Mouse (Mus musculus): ENCODE data around the gene Actr5. TPM values are rescaled to one million over a fixed set of nuclear protein-coding genes. Genes with fewer than 3 reads are reported as not detected.

The Actr5 gene
- 1 to 10 TPM; 4.2 to 4.8 TPM for total RNA-seq (2021)
- long read RNA-seq, experiment 1, partial matches to known transcripts, result 0 of 3 reads
- long read RNA-seq, experiment 1, other reads (novel, unspliced or antisense), result 1 of 3 reads
- long read RNA-seq, experiment 2, partial matches to known transcripts, result 0 of 4 reads
- long read RNA-seq, experiment 2, other reads (novel, unspliced or antisense), result 2 of 4 reads

- peak; percentile 96 for DNase-seq
- intact Hi-C loops (cut with DNase I), result no loop called here
- Histone ChIP-seq H3K4me3 (peak within 1 kb of the TSS; percentile 96), H3K27ac (peak within 1 kb of the TSS; percentile 98)
- no peak for TF ChIP-seq CTCF (IDR thresholded peaks at IDR 0.05)
These were observed at the start of gene Actr5 for GRCm38 (mm10) chr2:158624718-158625222. TSS of gene Actr5 (plus strand) at chr2:158624888.

GRCm38 (mm10) chr2:158579979-158580378, 44.7 kb upstream of the Actr5 start:
- DNase-seq, result no peak
- intact Hi-C loops (cut with DNase I), result no loop called here
- no peak for TF ChIP-seq CTCF (IDR thresholded peaks at IDR 0.05)
- no peak overlapping the region for H3K27ac ChIP-seq
- no peak overlapping the region for H3K4me3 ChIP-seq

GRCm38 (mm10) chr2:158584621-158585358, 39.9 kb upstream of the Actr5 start:
- intact Hi-C loops (cut with DNase I), result no loop called here
- Histone ChIP-seq H3K27ac (no peak overlapping the region), H3K4me3 (no peak overlapping the region)
- no peak for DNase-seq
- TF ChIP-seq CTCF (IDR thresholded peaks at IDR 0.05), result no peak

- H3K4me3 ChIP-seq, result no peak overlapping the region
- no peak for DNase-seq
- H3K27ac ChIP-seq, result no peak overlapping the region
- intact Hi-C loops (cut with DNase I), result no loop called here
- no peak for TF ChIP-seq CTCF (IDR thresholded peaks at IDR 0.05)
These were observed 36.0 kb upstream of the Actr5 start for GRCm38 (mm10) chr2:158588524-158589271.

- TF ChIP-seq CTCF (IDR thresholded peaks at IDR 0.05), result no peak
- Histone ChIP-seq H3K27ac (no peak overlapping the region), H3K4me3 (no peak overlapping the region)
- DNase-seq, result no peak
- intact Hi-C loops (cut with DNase I), result no loop called here
These were observed 34.2 kb upstream of the Actr5 start for GRCm38 (mm10) chr2:158590495-158590894.

GRCm38 (mm10) chr2:158591286-158591685, 33.4 kb upstream of the Actr5 start:
- Histone ChIP-seq H3K27ac (no peak overlapping the region), H3K4me3 (no peak overlapping the region)
- DNase-seq, result no peak
- TF ChIP-seq CTCF (IDR thresholded peaks at IDR 0.05), result no peak
- intact Hi-C loops (cut with DNase I), result no loop called here

- no peak overlapping the region for H3K4me3 ChIP-seq
- TF ChIP-seq CTCF (IDR thresholded peaks at IDR 0.05), result no peak
These were observed 31.3 kb upstream of the Actr5 start for GRCm38 (mm10) chr2:158593371-158593770.

GRCm38 (mm10) chr2:158595103-158595502, 29.6 kb upstream of the Actr5 start:
- intact Hi-C loops (cut with DNase I), result no loop called here
- no peak for TF ChIP-seq CTCF (IDR thresholded peaks at IDR 0.05)
- Histone ChIP-seq H3K4me3 (no peak overlapping the region), H3K27ac (no peak overlapping the region)
- no peak for DNase-seq

More at GRCm38 (mm10) chr2:158593371-158593770, 31.3 kb upstream of the Actr5 start:
- H3K27ac ChIP-seq, result no peak overlapping the region
- no peak for DNase-seq
- intact Hi-C loops (cut with DNase I), result no loop called here

- DNase-seq, result no peak
- no peak for TF ChIP-seq CTCF (IDR thresholded peaks at IDR 0.05)
- H3K4me3 ChIP-seq, result no peak overlapping the region
- H3K27ac ChIP-seq, result no peak overlapping the region
- intact Hi-C loops (cut with DNase I), result no loop called here
These were observed 29.1 kb upstream of the Actr5 start for GRCm38 (mm10) chr2:158595577-158595976.

GRCm38 (mm10) chr2:158596803-158597202, 27.9 kb upstream of the Actr5 start:
- Histone ChIP-seq H3K4me3 (no peak overlapping the region), H3K27ac (no peak overlapping the region)
- DNase-seq, result no peak
- intact Hi-C loops (cut with DNase I), result no loop called here
- no peak for TF ChIP-seq CTCF (IDR thresholded peaks at IDR 0.05)

- no peak for DNase-seq
- no peak for TF ChIP-seq CTCF (IDR thresholded peaks at IDR 0.05)
- H3K27ac ChIP-seq, result no peak overlapping the region
- no peak overlapping the region for H3K4me3 ChIP-seq
- intact Hi-C loops (cut with DNase I), result no loop called here
These were observed 24.2 kb upstream of the Actr5 start for GRCm38 (mm10) chr2:158600517-158600916.

- no peak overlapping the region for H3K4me3 ChIP-seq
- no peak for TF ChIP-seq CTCF (IDR thresholded peaks at IDR 0.05)
- intact Hi-C loops (cut with DNase I), result no loop called here
- no peak overlapping the region for H3K27ac ChIP-seq
- DNase-seq, result no peak
These were observed 23.4 kb upstream of the Actr5 start for GRCm38 (mm10) chr2:158601326-158601725.

GRCm38 (mm10) chr2:158602663-158603062, 22.0 kb upstream of the Actr5 start:
- intact Hi-C loops (cut with DNase I), result no loop called here

More at GRCm38 (mm10) chr2:158602663-158603062, 22.0 kb upstream of the Actr5 start:
- TF ChIP-seq CTCF (IDR thresholded peaks at IDR 0.05), result no peak
- DNase-seq, result no peak
- Histone ChIP-seq H3K4me3 (no peak overlapping the region), H3K27ac (no peak overlapping the region)

Data from gastrocnemius, adult 2 months (tissue).